Mouse (Mus musculus) layer of hippocampus, postnatal 14 days (tissue): ENCODE measurements around the gene Olfr309. TPM values are rescaled to one million over a fixed set of nuclear protein-coding genes. Genes with fewer than 3 reads are reported as not detected.
"Not testable (repeated sequence)": the region's sequence is repeated elsewhere in the genome, so short reads cannot be mapped to it uniquely, and the experiment has no call there.

Source experiments
- DNase-seq, 2 experiments: peaks; one replicate each; pipeline ENCODE4 v3.0.0; 2021 to 2022; ENCODE audit warnings: low spot score in 2 of 2, mixed read lengths in 1 of 2
- long read RNA-seq, 2 experiments: library from polyadenylated mRNA; stranded (forward); transcript quantifications; one replicate each; pipeline ENCODE4 v2.0.0; 2021
- microRNA-seq, 2 experiments: library from miRNA; unstranded; fragments of <30 nt; microRNA quantifications; one replicate each; pipeline ENCODE4 v1.2.0; 2021
- total RNA-seq, 2 experiments: library from RNA; stranded (reverse); gene quantifications; 2 replicates each; pipeline ENCODE4 v1.2.3; 2021

The Olfr309 gene
- not detected for total RNA-seq
- long read RNA-seq, experiment 1: 0 reads
- long read RNA-seq, experiment 2: 0 reads

- DNase-seq: no peak
These were observed at the start of gene Olfr309 for GRCm38 (mm10) chr7:86313608-86314007. Olfr309 (minus strand) TSS chr7:86313708.

- not testable (repeated sequence) for DNase-seq
These were observed 32.8 kb upstream of the Olfr309 start for GRCm38 (mm10) chr7:86346296-86346695.

- no peak for DNase-seq
These were observed 30.7 kb upstream of the Olfr309 start for GRCm38 (mm10) chr7:86344253-86344652.

- no peak for DNase-seq
These were observed 29.5 kb upstream of the Olfr309 start for GRCm38 (mm10) chr7:86342881-86343565.

GRCm38 (mm10) chr7:86337486-86337885, 24.0 kb upstream of the Olfr309 start, which contains the start of gene Olfr307:
Olfr307 (minus strand) TSS chr7:86337586.
- no peak for DNase-seq

- no peak for DNase-seq
These were observed 12.0 kb upstream of the Olfr309 start, which contains the start of gene Olfr308 for GRCm38 (mm10) chr7:86325530-86325929. Olfr308 (minus strand) TSS chr7:86325630.

- no peak for DNase-seq
These were observed 7.8 kb upstream of the Olfr309 start for GRCm38 (mm10) chr7:86321323-86321722.

- no peak for DNase-seq
These were observed 36.4 kb downstream of the Olfr309 start, which contains the start of gene Olfr310 for GRCm38 (mm10) chr7:86277072-86277471. Olfr310 (minus strand) TSS chr7:86277172.

Small RNA genes within 50 kb of the gene (microRNA-seq; reads per million reads assigned to microRNA genes)
- gene Gm23192: 0 reads per million in 2 experiments

Other genes starting within 250 kb of the Olfr309 start
- not detected for gene Vmn2r75, start 141.9 kb downstream of the Olfr309 start, total RNA-seq
- not detected for gene Vmn2r76, start 67.4 kb downstream of the Olfr309 start, total RNA-seq
- gene Olfr310, start 36.5 kb downstream of the Olfr309 start, total RNA-seq: not detected
- not detected for gene Olfr308, start 11.9 kb upstream of the Olfr309 start, total RNA-seq
- gene Olfr307, start 23.9 kb upstream of the Olfr309 start, total RNA-seq: not detected
- gene Olfr305, start 53.2 kb upstream of the Olfr309 start, total RNA-seq: not detected
- not detected for gene Olfr304, start 73.0 kb upstream of the Olfr309 start, total RNA-seq
- gene Olfr303, start 84.1 kb upstream of the Olfr309 start, total RNA-seq: not detected
- gene Olfr301, start 90.1 kb upstream of the Olfr309 start, total RNA-seq: not detected
- not detected for gene Olfr299, start 146.2 kb upstream of the Olfr309 start, total RNA-seq
- gene Olfr298, start 178.8 kb upstream of the Olfr309 start, total RNA-seq: not detected
- not detected for gene Olfr297, start 206.3 kb upstream of the Olfr309 start, total RNA-seq